Mouse (Mus musculus): ENCODE data around the gene Gm28168. TPM values are rescaled to one million over a fixed set of nuclear protein-coding genes. Genes with fewer than 3 reads are reported as not detected.
"Not testable (repeated sequence)": the region's sequence is repeated elsewhere in the genome, so short reads cannot be mapped to it uniquely, and the experiment has no call there.

The Gm28168 gene
- polyA plus RNA-seq (2015; fragmentation: Nextera tagmentation; extraction: Ambion mirVana): not detected in 2 replicates

DNA sequence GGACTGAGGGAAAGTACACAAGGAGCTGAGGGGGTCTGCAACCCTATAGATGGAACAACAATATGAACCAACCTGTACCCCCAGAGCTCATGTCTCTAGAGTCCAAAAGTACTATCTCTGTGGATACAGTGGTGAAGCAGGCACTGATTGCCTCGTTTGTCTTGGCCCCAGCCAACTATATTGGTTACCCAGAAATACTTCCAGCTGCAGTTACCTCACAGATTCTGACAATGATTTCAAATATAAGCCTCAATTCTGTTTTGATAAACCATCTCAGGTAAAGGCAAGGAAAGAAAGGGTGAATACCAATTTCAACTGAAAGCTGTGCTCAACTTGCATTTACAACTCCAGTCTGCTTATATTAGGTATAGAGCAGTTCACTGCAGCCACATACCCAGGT, at the start of gene Gm28168:
TSS of gene Gm28168 (plus strand) at position 301 of the 400 bp plus-strand sequence.
- 50% methylated on average over 1 of the region's 1 CpGs for WGBS
- not testable (repeated sequence) for H3K27ac ChIP-seq; H3K9me3 ChIP-seq; ATAC-seq (ENCODE audit: insufficient read depth, low FRiP score, low read depth); H3K27me3 ChIP-seq (replicated peaks); H3K36me3 ChIP-seq; H3K4me2 ChIP-seq; H3K4me1 ChIP-seq; H3K9ac ChIP-seq; H3K4me3 ChIP-seq (replicated peaks)

DNA sequence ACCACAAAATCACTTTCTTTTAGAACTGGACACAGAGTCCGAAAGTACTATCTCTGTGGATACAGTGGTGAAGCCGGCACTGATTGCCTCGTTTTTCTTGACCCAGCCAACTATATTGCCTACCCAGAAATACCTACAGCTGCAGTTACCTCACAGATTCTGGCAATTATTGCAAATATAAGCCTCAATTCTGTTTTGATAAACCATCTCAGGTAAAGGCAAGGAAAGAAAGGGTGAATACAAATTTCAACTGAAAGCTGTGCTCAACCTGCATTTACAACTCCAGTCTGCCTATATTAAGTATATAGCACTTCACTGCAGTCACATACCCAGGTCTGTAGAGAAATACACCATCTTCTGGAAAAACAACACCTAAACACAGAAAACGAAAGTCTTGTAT, 37.8 kb downstream of the Gm28168 start, which contains the start of gene Gm7145:
TSS of gene Gm7145 (plus strand) at position 301 of the 400 bp plus-strand sequence.
- H3K4me2 ChIP-seq: no peak within 1 kb of the TSS
- 72% methylated on average over 4 of the region's 4 CpGs for WGBS
- ATAC-seq (ENCODE audit: insufficient read depth, low FRiP score, low read depth): no peak
- no peaks in the 10 kb centered on the region for H3K9me3 ChIP-seq
- no peaks in the 10 kb centered on the region for H3K36me3 ChIP-seq
- H3K27ac ChIP-seq: no peak within 1 kb of the TSS
- no peak within 1 kb of the TSS for H3K9ac ChIP-seq
- H3K4me1 ChIP-seq: no peaks in the 10 kb centered on the region
- no peaks in the 10 kb centered on the region for H3K27me3 ChIP-seq (replicated peaks)
- H3K4me3 ChIP-seq (replicated peaks): no peak within 1 kb of the TSS

Other genes with a start within 250 kb of the Gm28168 start
- not detected in 2 replicates for gene Gm28363, start 230.9 kb upstream of the Gm28168 start, polyA plus RNA-seq (2015; fragmentation: Nextera tagmentation; extraction: Ambion mirVana)
- gene B020011L13Rik, start 146.9 kb upstream of the Gm28168 start, polyA plus RNA-seq (2015; fragmentation: Nextera tagmentation; extraction: Ambion mirVana): not detected in 2 replicates
- gene Gm28360, start 97.9 kb upstream of the Gm28168 start, polyA plus RNA-seq (2015; fragmentation: Nextera tagmentation; extraction: Ambion mirVana): not detected in 2 replicates
- gene Gm7145, start 37.9 kb downstream of the Gm28168 start, polyA plus RNA-seq (2015; fragmentation: Nextera tagmentation; extraction: Ambion mirVana): not detected in 2 replicates
- gene Gm29106, start 248.5 kb downstream of the Gm28168 start, polyA plus RNA-seq (2015; fragmentation: Nextera tagmentation; extraction: Ambion mirVana): 0.09 and 0.10 TPM in 2 replicates

All from stomach, embryonic 15.5 days (tissue).